Mouse (Mus musculus) c-Kit-negative CD71-positive TER-119-positive erythroid progenitor cells, embryonic 14.5 days (primary cell): ENCODE results near the gene Odam.

Experiments used
- DNase-seq: peaks from one replicate; pipeline ENCODE4 v3.0.0-alpha.2; 2013; ENCODE audit warnings: low read depth, low spot score

Gene Odam

DNA sequence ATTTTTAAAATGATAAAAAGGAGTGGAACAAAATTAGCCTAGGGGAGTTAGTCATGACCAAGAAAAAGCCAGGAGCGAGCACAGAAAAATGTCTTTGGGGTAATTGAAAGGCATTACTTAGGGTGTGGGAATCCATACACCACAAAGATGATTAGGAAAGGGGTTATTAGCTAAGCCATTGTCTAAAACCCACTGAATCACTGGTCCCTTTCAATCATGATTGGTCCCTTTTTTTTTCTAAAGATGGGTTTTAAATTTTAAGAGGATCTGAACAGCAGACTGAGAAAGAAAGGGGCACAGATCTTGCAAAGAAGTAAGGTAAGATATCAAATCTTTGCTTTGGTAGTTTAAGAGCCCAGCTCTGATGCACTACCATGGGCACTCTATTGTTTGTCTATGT lies at the start of gene Odam:
Odam (plus strand) TSS at position 301 of the 400 bp plus-strand sequence.
- DNase-seq, result no peak

DNA sequence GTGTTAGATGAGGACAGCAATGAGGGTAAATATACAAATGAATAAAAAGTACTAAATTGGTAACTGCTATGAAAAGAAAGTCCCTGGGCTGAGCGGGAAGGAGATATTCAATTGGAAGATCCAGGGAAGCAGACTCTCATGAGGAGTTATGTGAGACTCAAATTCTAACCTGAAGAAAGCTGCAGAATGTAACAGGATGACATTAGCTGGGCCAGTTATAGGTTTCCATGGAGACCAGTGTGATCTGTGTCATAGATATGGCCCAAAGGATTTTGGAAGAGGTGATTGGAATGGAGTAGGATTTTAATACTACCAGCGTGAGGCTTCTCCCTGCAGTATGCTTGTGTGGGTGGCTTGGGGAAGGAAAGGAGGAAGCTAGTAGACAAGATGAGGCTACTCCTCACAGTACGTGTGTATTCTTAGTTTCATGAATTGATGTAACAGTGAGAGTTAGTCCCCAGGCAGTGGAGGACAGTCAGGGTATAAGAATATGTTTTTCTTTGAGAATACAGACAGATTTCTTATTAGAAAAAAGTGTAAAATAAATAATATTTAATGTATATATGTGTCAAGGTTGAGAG lies 29.6 kb upstream of the Odam start:
- DNase-seq, result no peak

DNA sequence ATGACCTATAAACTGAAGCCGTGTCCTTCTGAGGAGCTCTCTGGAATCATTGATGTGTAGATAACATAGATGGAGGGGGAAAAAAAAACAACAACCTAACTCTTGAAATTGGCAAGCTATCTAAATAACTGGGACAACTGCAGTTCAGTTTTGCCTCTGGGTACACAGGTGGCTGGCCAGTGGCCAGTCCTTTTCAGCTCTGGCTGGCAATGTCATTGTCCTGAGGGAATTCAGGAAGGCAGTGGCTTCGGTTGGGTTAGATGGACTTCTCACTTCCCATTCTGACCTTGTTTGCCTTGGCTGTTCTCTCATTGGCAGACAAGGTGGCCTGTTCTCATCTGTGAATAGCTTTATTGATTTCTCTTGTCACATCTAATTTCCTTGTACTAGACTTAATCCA lies 14.7 kb upstream of the Odam start:
- no peak for DNase-seq

DNA sequence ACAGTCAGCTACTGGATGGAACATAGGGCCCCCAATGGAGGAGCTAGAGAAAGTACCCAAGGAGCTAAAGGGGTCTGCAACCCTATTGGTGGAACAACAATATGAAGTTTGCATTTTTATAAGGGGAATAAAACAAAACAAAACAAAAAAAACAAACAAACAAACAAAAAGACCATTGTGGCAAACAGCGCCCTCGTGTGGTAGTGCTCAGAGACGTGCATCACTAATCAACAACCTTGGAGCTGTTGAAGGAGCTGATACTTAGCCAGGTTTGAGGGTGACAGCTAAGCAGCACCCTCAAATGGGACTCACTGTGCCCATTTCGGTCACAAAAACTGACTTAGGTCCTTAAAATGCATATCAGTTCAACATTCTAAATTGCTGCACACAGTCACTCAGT lies 13.4 kb upstream of the Odam start:
- DNase-seq, result no peak

DNA sequence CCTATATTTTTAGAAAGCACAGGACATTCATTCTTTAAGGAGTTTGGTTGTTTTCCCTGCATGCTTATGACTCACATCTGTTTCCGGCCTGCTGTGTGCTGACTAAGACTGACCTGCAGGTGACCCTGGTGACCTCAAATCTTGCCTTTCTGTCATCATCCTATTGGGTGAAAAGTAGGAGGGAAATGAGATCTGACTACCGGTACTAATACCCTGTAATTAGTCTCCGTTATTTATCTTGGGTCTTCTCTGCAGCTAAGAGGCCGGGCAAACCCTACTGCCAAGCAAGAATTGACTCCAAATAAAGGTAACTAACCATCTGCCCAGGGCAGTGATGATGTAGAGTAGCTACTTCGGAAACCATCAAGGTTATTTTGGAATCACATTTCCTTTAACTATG lies 40.5 kb downstream of the Odam start, which contains the start of gene Csn3:
Csn3 (plus strand) TSS at position 208 of the 400 bp plus-strand sequence.
- no peak for DNase-seq

DNA sequence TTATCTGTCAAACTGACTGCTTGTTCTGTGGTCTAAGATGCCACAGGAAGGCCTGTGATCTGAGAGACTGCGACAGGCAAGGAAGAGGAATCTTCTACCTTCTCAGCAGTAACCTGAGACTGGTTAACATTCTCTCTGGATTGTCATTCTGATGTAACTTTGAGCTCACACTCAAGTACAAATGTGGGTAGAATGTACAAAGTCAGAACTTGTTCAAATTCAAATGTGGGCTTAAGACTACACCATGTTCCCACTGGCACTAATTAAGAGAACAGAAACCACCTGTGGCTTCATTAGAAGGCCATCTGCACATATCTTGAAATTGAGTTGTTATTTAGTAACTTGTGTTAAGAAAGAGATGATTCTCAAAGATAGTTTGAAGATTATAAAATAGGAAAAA lies 46.8 kb downstream of the Odam start:
- no peak for DNase-seq

DNA sequence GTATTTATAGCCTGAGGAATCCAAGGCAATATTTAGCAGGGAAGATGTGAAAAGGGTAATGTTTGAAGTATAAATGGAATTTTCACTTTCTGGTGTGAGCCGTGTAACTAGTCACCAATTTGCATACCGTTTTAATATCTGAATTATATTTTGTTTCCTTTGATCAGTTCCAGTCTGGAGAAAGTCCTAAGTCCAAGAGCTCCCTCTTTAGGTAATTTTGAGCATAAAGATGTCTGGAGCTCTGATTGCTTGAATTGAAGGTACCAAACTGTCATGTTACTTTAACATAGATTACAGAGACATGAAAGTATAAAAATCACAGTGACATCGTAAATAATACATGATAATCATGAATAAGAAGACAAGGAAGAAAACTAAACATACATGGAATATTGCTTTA lies 55.9 kb downstream of the Odam start:
- DNase-seq, result no peak

DNA sequence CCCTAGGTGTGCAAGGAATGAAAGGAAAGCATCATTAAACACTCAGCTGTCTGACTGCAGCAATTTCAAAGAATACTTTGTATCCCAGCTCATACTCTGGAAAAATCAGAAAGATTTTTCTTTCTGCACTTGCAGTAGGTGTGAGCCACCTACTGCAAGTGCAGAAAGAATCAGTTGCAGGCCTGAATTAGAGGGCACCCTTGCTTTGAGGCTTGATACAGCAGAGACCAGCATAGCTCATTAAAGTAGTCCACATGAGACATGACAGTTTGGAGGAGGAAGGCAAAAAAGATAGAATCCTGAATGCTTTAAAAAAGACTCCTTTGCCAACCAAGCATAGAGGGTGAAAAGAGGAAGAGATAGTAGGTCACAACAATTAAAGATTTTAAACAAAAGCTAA lies 57.7 kb downstream of the Odam start:
- DNase-seq, result no peak
